Mouse (Mus musculus): ENCODE measurements around the gene Zfp974. TPM values are rescaled to one million over a fixed set of nuclear protein-coding genes. Genes with fewer than 3 reads are reported as not detected.

Zfp974 gene
- 1 to 10 TPM; 2.1 to 3.3 TPM for total RNA-seq (2023)

GRCm38 (mm10) chr7:27928818-27929695 lies at the start of gene Zfp974:
TSS of gene Zfp974 (minus strand) at chr7:27929460.

Other genes starting within 250 kb of the Zfp974 start
- gene Zfp607b, start 240.1 kb downstream of the Zfp974 start, total RNA-seq (2023) = under 1 TPM; 0.22 to 0.75 TPM
- 1 to 10 TPM; 3.8 to 4.8 TPM for gene Zfp60, start 198.1 kb downstream of the Zfp974 start, total RNA-seq (2023)
- 1 to 10 TPM; 5.0 to 5.4 TPM for gene Zfp626, start 122.3 kb downstream of the Zfp974 start, total RNA-seq (2023)
- gene Zfp59, start 90.9 kb downstream of the Zfp974 start, total RNA-seq (2023) = 1 to 10 TPM in 1 of 2 experiments, under 1 TPM in 1; 0.94 to 1.2 TPM
- gene Zfp607a, start 71.9 kb downstream of the Zfp974 start, total RNA-seq (2023) = 1 to 10 TPM; 3.7 to 4.0 TPM
- 1 to 10 TPM; 4.8 to 5.7 TPM for gene Zfp780b, start 49.7 kb upstream of the Zfp974 start, total RNA-seq (2023)
- 1 to 10 TPM; 2.3 to 3.0 TPM for gene Zfp850, start 84.7 kb upstream of the Zfp974 start, total RNA-seq (2023)
- 10 to 100 TPM; 71.1 to 72.0 TPM for gene Psmc4, start 120.6 kb upstream of the Zfp974 start, total RNA-seq (2023)
- gene Fcgbp, start 141.8 kb upstream of the Zfp974 start, total RNA-seq (2023) = not detected
- not detected for gene 9530053A07Rik, start 200.0 kb upstream of the Zfp974 start, total RNA-seq (2023)
- 10 to 100 TPM; 69.9 to 73.1 TPM for gene Fbl, start 240.2 kb upstream of the Zfp974 start, total RNA-seq (2023)

All from neutrophil, adult 83 days (primary cell).